Mouse (Mus musculus) embryonic facial prominence, embryonic 15.5 days (tissue): Measurements from ENCODE around the gene Spaca1. TPM values are rescaled to one million over a fixed set of nuclear protein-coding genes. Genes with fewer than 3 reads are reported as not detected.
A peak's percentile ranks its signal among the peaks of the same experiment; 100 is the strongest.
"Not testable (repeated sequence)": the region's sequence is repeated elsewhere in the genome, so short reads cannot be mapped to it uniquely, and the experiment has no call there.

Experiments used
- ATAC-seq: fragments of 200-750 bp; cut with Nextera tagmentation; 2 replicates; pipeline ENCODE4 v1.8.0; 2017; ENCODE audit warnings: low read depth, moderate TSS enrichment; ENCODE audit not compliant: insufficient number of reproducible peaks, low FRiP score, low TSS enrichment
- H3K27ac ChIP-seq: fragments of 300-500 bp; sonication (generic); replicated peaks from 2 replicates; pipeline ENCODE4 v1.5.1; 2015; ENCODE audit warnings: mild to moderate bottlenecking, inconsistent platforms
- H3K27me3 ChIP-seq: fragments of 300-500 bp; sonication (generic); 2 replicates; pipeline ENCODE4 v1.6.1; 2015; ENCODE audit warnings: inconsistent platforms
- H3K36me3 ChIP-seq: fragments of 300-500 bp; sonication (generic); 2 replicates; pipeline ENCODE4 v1.6.1; 2015; ENCODE audit warnings: mild to moderate bottlenecking, inconsistent platforms
- H3K4me1 ChIP-seq: fragments of 300-500 bp; sonication (generic); 2 replicates; pipeline ENCODE4 v1.6.1; 2015; ENCODE audit warnings: inconsistent platforms
- H3K4me2 ChIP-seq: fragments of 300-500 bp; sonication (generic); replicated peaks from 2 replicates; pipeline ENCODE4 v1.6.1; 2015; ENCODE audit warnings: mild to moderate bottlenecking, inconsistent platforms
- H3K4me3 ChIP-seq: fragments of 300-500 bp; sonication (generic); replicated peaks from 2 replicates; pipeline ENCODE4 v1.5.1; 2015; ENCODE audit warnings: mild to moderate bottlenecking, inconsistent platforms
- H3K9ac ChIP-seq: fragments of 300-500 bp; sonication (generic); 2 replicates; pipeline ENCODE4 v1.6.1; 2015; ENCODE audit warnings: inconsistent platforms
- H3K9me3 ChIP-seq: fragments of 300-500 bp; sonication (generic); replicated peaks from 2 replicates; pipeline ENCODE4 v1.6.1; 2016; ENCODE audit warnings: inconsistent platforms
- WGBS: fragments of 180-500 bp; shearing (Covaris S2); methylation state at CpG from one replicate; pipeline ENCODE4 v1.1.7; 2015; 5-methylcytosine and 5-hydroxymethylcytosine counted together
- polyA plus RNA-seq: library from polyadenylated mRNA; unstranded; fragments of >200 nt; fragmentation: Nextera tagmentation; extraction: Ambion mirVana; gene quantifications from 2 replicates; pipeline ENCODE4 v1.2.1, GENCODE M21; 2015

Spaca1 gene
- 3.5 and 3.7 TPM in 2 replicates for polyA plus RNA-seq

- no peaks in the 10 kb centered on the region for H3K9me3 ChIP-seq
- H3K4me3 ChIP-seq, result peak within 1 kb of the TSS; percentile 37
- WGBS, result 34% methylated on average over 46 of the region's 46 CpGs
- H3K9ac ChIP-seq, result 0 out of 2 replicates have a peak within 1 kb of the TSS, but pooled peaks have one; percentile 18
- no peak for ATAC-seq
- no peaks in the 10 kb centered on the region for H3K36me3 ChIP-seq
- peaks cover 6% of the 10 kb centered on the region for H3K4me1 ChIP-seq
- H3K27me3 ChIP-seq, result no peaks in the 10 kb centered on the region
- peak within 1 kb of the TSS; percentile 53 for H3K4me2 ChIP-seq
- no peak within 1 kb of the TSS for H3K27ac ChIP-seq
Observed at GRCm38 (mm10) chr4:34049571-34050255, at the start of gene Spaca1. Gene Spaca1, minus strand, starts transcription at chr4:34050191.

GRCm38 (mm10) chr4:34087286-34087685 is 37.3 kb upstream of the Spaca1 start:
- not testable (repeated sequence) for H3K4me3 ChIP-seq, H3K4me2 ChIP-seq, H3K27ac ChIP-seq, ATAC-seq, H3K9me3 ChIP-seq, H3K9ac ChIP-seq, H3K27me3 ChIP-seq, H3K36me3 ChIP-seq, H3K4me1 ChIP-seq
- 80% methylated on average over 5 of the region's 5 CpGs for WGBS

GRCm38 (mm10) chr4:34081064-34081463 is 31.1 kb upstream of the Spaca1 start:
- ATAC-seq, result no peak

GRCm38 (mm10) chr4:34069002-34069401 is 19.0 kb upstream of the Spaca1 start:
- 64% methylated on average over 3 of the region's 5 CpGs for whole genome bisulfite sequencing
- Histone ChIP-seq H3K36me3 (no peaks in the 10 kb centered on the region), H3K4me1 (no peaks in the 10 kb centered on the region), H3K4me2 (no peak overlapping the region), H3K9me3 (no peaks in the 10 kb centered on the region), H3K27ac (no peak overlapping the region), H3K4me3 (no peak overlapping the region), H3K27me3 (no peaks in the 10 kb centered on the region), H3K9ac (no peak overlapping the region)
- no peak for ATAC-seq

More at GRCm38 (mm10) chr4:34081064-34081463, 31.1 kb upstream of the Spaca1 start:
- 79% methylated on average over 3 of the region's 3 CpGs for WGBS
- Histone ChIP-seq H3K4me1 (no peaks in the 10 kb centered on the region), H3K27ac (no peak overlapping the region), H3K9ac (no peak overlapping the region), H3K9me3 (no peaks in the 10 kb centered on the region), H3K4me3 (no peak overlapping the region), H3K36me3 (no peaks in the 10 kb centered on the region), H3K27me3 (no peaks in the 10 kb centered on the region), H3K4me2 (no peak overlapping the region)

- Histone ChIP-seq H3K4me2 (no peak overlapping the region), H3K27me3 (no peaks in the 10 kb centered on the region), H3K36me3 (no peaks in the 10 kb centered on the region), H3K27ac (no peak overlapping the region), H3K9me3 (no peaks in the 10 kb centered on the region), H3K4me3 (no peak overlapping the region), H3K4me1 (no peaks in the 10 kb centered on the region), H3K9ac (no peak overlapping the region)
- ATAC-seq, result no peak
- WGBS, result 93% methylated on average over 1 of the region's 1 CpGs
Observed at GRCm38 (mm10) chr4:34058320-34058719, 8.3 kb upstream of the Spaca1 start.

- ATAC-seq, result no peak
- Histone ChIP-seq H3K27me3 (no peaks in the 10 kb centered on the region), H3K27ac (no peak overlapping the region), H3K36me3 (no peaks in the 10 kb centered on the region), H3K9ac (no peak overlapping the region), H3K9me3 (no peaks in the 10 kb centered on the region), H3K4me1 (no peaks in the 10 kb centered on the region), H3K4me2 (no peak overlapping the region), H3K4me3 (no peak overlapping the region)
- WGBS, result 98% methylated on average over 2 of the region's 2 CpGs
Observed at GRCm38 (mm10) chr4:34026771-34027170, 23.2 kb downstream of the Spaca1 start.

GRCm38 (mm10) chr4:34021456-34021855 is 28.5 kb downstream of the Spaca1 start:
- H3K27me3 ChIP-seq, result no peaks in the 10 kb centered on the region

GRCm38 (mm10) chr4:33996382-33996781 is 53.6 kb downstream of the Spaca1 start:
- H3K9me3 ChIP-seq, result no peaks in the 10 kb centered on the region
- no peak overlapping the region for H3K27ac ChIP-seq
- no peaks in the 10 kb centered on the region for H3K27me3 ChIP-seq
- no peak for ATAC-seq
- H3K36me3 ChIP-seq, result no peaks in the 10 kb centered on the region
- H3K4me1 ChIP-seq, result no peaks in the 10 kb centered on the region
- H3K4me3 ChIP-seq, result no peak overlapping the region
- no peak overlapping the region for H3K9ac ChIP-seq
- no peak overlapping the region for H3K4me2 ChIP-seq

More at GRCm38 (mm10) chr4:34021456-34021855, 28.5 kb downstream of the Spaca1 start:
- H3K4me3 ChIP-seq, result no peak overlapping the region
- no peak for ATAC-seq
- no peak overlapping the region for H3K9ac ChIP-seq
- no peaks in the 10 kb centered on the region for H3K4me1 ChIP-seq
- WGBS, result 14% methylated on average over 2 of the region's 2 CpGs
- H3K27ac ChIP-seq, result no peak overlapping the region
- H3K4me2 ChIP-seq, result no peak overlapping the region
- no peaks in the 10 kb centered on the region for H3K9me3 ChIP-seq
- H3K36me3 ChIP-seq, result no peaks in the 10 kb centered on the region

GRCm38 (mm10) chr4:33992687-33993086 is 57.3 kb downstream of the Spaca1 start:
- no peak for ATAC-seq
- no peak overlapping the region for H3K4me2 ChIP-seq
- no peaks in the 10 kb centered on the region for H3K9me3 ChIP-seq
- H3K27ac ChIP-seq, result no peak overlapping the region
- H3K4me1 ChIP-seq, result no peaks in the 10 kb centered on the region
- H3K36me3 ChIP-seq, result no peaks in the 10 kb centered on the region
- WGBS, result 47% methylated on average over 3 of the region's 3 CpGs
- H3K27me3 ChIP-seq, result no peaks in the 10 kb centered on the region
- no peak overlapping the region for H3K9ac ChIP-seq
- H3K4me3 ChIP-seq, result no peak overlapping the region

GRCm38 (mm10) chr4:33988466-33989089 is 61.4 kb downstream of the Spaca1 start:
- Histone ChIP-seq H3K4me1 (no peaks in the 10 kb centered on the region), H3K36me3 (no peaks in the 10 kb centered on the region), H3K4me2 (no peak overlapping the region), H3K9me3 (no peaks in the 10 kb centered on the region), H3K27ac (no peak overlapping the region), H3K27me3 (no peaks in the 10 kb centered on the region), H3K9ac (no peak overlapping the region), H3K4me3 (no peak overlapping the region)
- WGBS, result 79% methylated on average over 5 of the region's 5 CpGs
- no peak for ATAC-seq
